8 mouse cellular contexts compared by ENCODE assay signal in genomic region chr4:97476571-97477190, GRCm38 (mm10).
A peak's percentile ranks its signal among the peaks of the same experiment; 100 is the strongest.
DNase-seq lines count a peak whose midpoint lies in the region; ATAC-seq and TF ChIP-seq lines count a peak whose summit lies in the region.
"Had no signal": no experiment of that assay in that cellular context is flagged by ENCODE, and none has a peak within 500 bp of the region (broad histone marks: within the 10 kb centered on the region; RNA-seq: fewer than 3 reads in every experiment).

No protein-coding gene starts in this region.

- no peak for TF ChIP-seq CTCF in lung, adult 2 months (IDR thresholded peaks at IDR 0.05; ENCODE audit: insufficient read depth, low read length)

- H3K27me3 ChIP-seq in embryonic facial prominence, embryonic 12.5 days: no peaks in the 10 kb centered on the region
- H3K27me3 ChIP-seq: liver, embryonic 13.5 days had no signal

- H3K36me3 ChIP-seq in embryonic facial prominence, embryonic 12.5 days: no peaks in the 10 kb centered on the region
- H3K36me3 ChIP-seq: liver, embryonic 13.5 days had no signal

- H3K4me3 ChIP-seq in embryonic facial prominence, embryonic 12.5 days: no peak overlapping the region
- no peak overlapping the region for H3K4me3 ChIP-seq in lung, adult 2 months (replicated peaks; ENCODE audit: extremely low read depth, low read depth, low read length)
- H3K4me3 ChIP-seq: liver, embryonic 13.5 days had no signal

- peak overlapping the region; percentile 76 for H3K27ac ChIP-seq in embryonic facial prominence, embryonic 12.5 days
- H3K27ac ChIP-seq: liver, embryonic 13.5 days had no signal

- H3K4me2 ChIP-seq in embryonic facial prominence, embryonic 12.5 days (replicated peaks): no peak overlapping the region
- H3K4me2 ChIP-seq: liver, embryonic 13.5 days had no signal

- H3K9me3 ChIP-seq in embryonic facial prominence, embryonic 12.5 days: no peaks in the 10 kb centered on the region
- H3K9me3 ChIP-seq: liver, embryonic 13.5 days had no signal

- 7% methylated on average over 3 of the region's 3 CpGs for WGBS in embryonic facial prominence, embryonic 12.5 days
- 21% methylated on average over 3 of the region's 3 CpGs for WGBS in lung, adult 2 months

- H3K4me1 ChIP-seq in embryonic facial prominence, embryonic 12.5 days: peaks cover 20% of the 10 kb centered on the region
- H3K4me1 ChIP-seq in lung, adult 2 months (ENCODE audit: control insufficient read depth, insufficient read depth, low read length): no peaks in the 10 kb centered on the region
- H3K4me1 ChIP-seq: liver, embryonic 13.5 days had no signal

- peak; percentile 96 for ATAC-seq in embryonic facial prominence, embryonic 12.5 days (ENCODE audit: insufficient number of reproducible peaks, insufficient read depth, low FRiP score, low TSS enrichment)

- TF ChIP-seq POLR2A in lung, adult 2 months (IDR thresholded peaks at IDR 0.05; ENCODE audit: borderline replicate concordance, extremely low read depth, low read depth, low read length): no peak

- 0 out of 2 replicates have a peak overlapping the region, but pooled peaks have one; percentile 4 for H3K9ac ChIP-seq in embryonic facial prominence, embryonic 12.5 days
- H3K9ac ChIP-seq: liver, embryonic 13.5 days had no signal

- DNase-seq in brain, adult 2 months (ENCODE audit: low read depth, low spot score): peak; percentile 66
- DNase-seq in heart, adult 9 months (ENCODE audit: low spot score in 2 of 2): peak; percentile 57 to 87
- DNase-seq in kidney, adult 8-10 months: peak; percentile 29 to 39
- peak; percentile 11 for DNase-seq in lung, adult 2 months
- peak; percentile 25 for DNase-seq in ovary, postnatal 36 days (ENCODE audit: low spot score)
- DNase-seq in spleen, postnatal 14 days (ENCODE audit: low spot score in 2 of 2): no peak
- DNase-seq: liver, embryonic 13.5 days had no signal

Comparison
In these comparisons a context has a peak if more than half of its experiments do, and no peak if none do; other contexts are left out.
1. DNase-seq: peak in brain, adult 2 months (single experiment), heart, adult 9 months (2 of 2), kidney, adult 8-10 months (2 of 2), lung, adult 2 months (single experiment) and ovary, postnatal 36 days (single experiment); none in spleen, postnatal 14 days (0 of 2).